Mouse (Mus musculus): ENCODE measurements around the gene Yy1.

Gene Yy1

GRCm38 (mm10) chr12:108780108-108780877 is 12.5 kb upstream of the Yy1 start:
- DNase-seq = no peak

- DNase-seq = no peak
Observed at GRCm38 (mm10) chr12:108785161-108785560, 7.6 kb upstream of the Yy1 start.

GRCm38 (mm10) chr12:108787329-108787728 is 5.4 kb upstream of the Yy1 start:
- DNase-seq = no peak

GRCm38 (mm10) chr12:108792152-108792545 is 624 bp upstream of the Yy1 start:
- peak; percentile 72 to 83 for DNase-seq

GRCm38 (mm10) chr12:108793453-108793941 is 724 bp downstream of the Yy1 start:
- DNase-seq = peak; percentile 33 to 60

- DNase-seq = peak; percentile 83 to 88
Observed at GRCm38 (mm10) chr12:108794078-108794711, 1.4 kb downstream of the Yy1 start.

GRCm38 (mm10) chr12:108794979-108795537 is 2.3 kb downstream of the Yy1 start:
- no peak for DNase-seq

- DNase-seq = no peak
Observed at GRCm38 (mm10) chr12:108801613-108802012, 8.8 kb downstream of the Yy1 start.

GRCm38 (mm10) chr12:108804388-108804787 is 11.6 kb downstream of the Yy1 start:
- DNase-seq = no peak

- no peak for DNase-seq
Observed at GRCm38 (mm10) chr12:108808465-108808864, 15.7 kb downstream of the Yy1 start.

GRCm38 (mm10) chr12:108809771-108810170 is 17.0 kb downstream of the Yy1 start:
- DNase-seq = no peak

GRCm38 (mm10) chr12:108810309-108810708 is 17.5 kb downstream of the Yy1 start:
- no peak for DNase-seq

GRCm38 (mm10) chr12:108811133-108811532 is 18.4 kb downstream of the Yy1 start:
- peak; percentile 48 to 53 for DNase-seq

GRCm38 (mm10) chr12:108812463-108812862 is 19.7 kb downstream of the Yy1 start:
- DNase-seq = no peak

- DNase-seq = no peak
Observed at GRCm38 (mm10) chr12:108814470-108814869, 21.7 kb downstream of the Yy1 start.

GRCm38 (mm10) chr12:108816569-108816968 is 23.8 kb downstream of the Yy1 start:
- no peak for DNase-seq

- DNase-seq = no peak
Observed at GRCm38 (mm10) chr12:108820461-108820860, 27.7 kb downstream of the Yy1 start.

GRCm38 (mm10) chr12:108823036-108823435 is 30.3 kb downstream of the Yy1 start:
- DNase-seq = no peak

GRCm38 (mm10) chr12:108824225-108824874 is 31.6 kb downstream of the Yy1 start:
- DNase-seq = no peak

- peak in 1 of 2 experiments; percentile 36 for DNase-seq
Observed at GRCm38 (mm10) chr12:108825561-108826224, 32.9 kb downstream of the Yy1 start.

- DNase-seq = peak; percentile 90 to 92
Observed at GRCm38 (mm10) chr12:108826282-108826957, 33.6 kb downstream of the Yy1 start.

GRCm38 (mm10) chr12:108826958-108827535 is 34.3 kb downstream of the Yy1 start:
- DNase-seq = peak; percentile 67 to 83

All from cerebellum, adult 18-20 months (tissue).